Mouse (Mus musculus): ENCODE data around the gene Mpeg1.

GRCm38 (mm10) chr19:12462851-12463721, 2.5 kb downstream of the Mpeg1 start:
- no peak for TF ChIP-seq CTCF (IDR thresholded peaks at IDR 0.05; ENCODE audit: borderline replicate concordance, extremely low read depth, insufficient read depth, insufficient read length)
- no peak for TF ChIP-seq POLR2A (IDR thresholded peaks at IDR 0.05; ENCODE audit: borderline replicate concordance, extremely low read depth, insufficient read depth, insufficient read length, poor library complexity, severe bottlenecking)
